Mouse (Mus musculus) intestine, embryonic 16.5 days (tissue): ENCODE measurements around the gene Gm1993. TPM values are rescaled to one million over a fixed set of nuclear protein-coding genes. Genes with fewer than 3 reads are reported as not detected.
"Not testable (repeated sequence)": the region's sequence is repeated elsewhere in the genome, so short reads cannot be mapped to it uniquely, and the experiment has no call there.

ENCODE experiments used
- ATAC-seq: fragments of 200-750 bp; cut with Nextera tagmentation; 2 replicates; pipeline ENCODE4 v1.8.0; 2017; ENCODE audit warnings: moderate TSS enrichment, moderate library complexity
- H3K27ac ChIP-seq: fragments of 300-500 bp; sonication (generic); 2 replicates; pipeline ENCODE4 v1.5.1; 2014; ENCODE audit warnings: mild to moderate bottlenecking, low read length
- H3K27me3 ChIP-seq: fragments of 300-500 bp; sonication (generic); replicated peaks from 2 replicates; pipeline ENCODE4 v1.6.1; 2014; ENCODE audit warnings: low read length, control low read depth, mixed read lengths; ENCODE audit not compliant: control insufficient read depth, insufficient read depth
- H3K36me3 ChIP-seq: fragments of 300-500 bp; sonication (generic); 2 replicates; pipeline ENCODE4 v1.6.1; 2014; ENCODE audit warnings: low read length, control low read depth; ENCODE audit not compliant: control insufficient read depth, insufficient read depth
- H3K4me1 ChIP-seq: fragments of 300-500 bp; sonication (generic); 2 replicates; pipeline ENCODE4 v1.6.1; 2014; ENCODE audit warnings: low read length, control low read depth, mixed read lengths; ENCODE audit not compliant: control insufficient read depth, insufficient read depth
- H3K4me2 ChIP-seq: fragments of 300-500 bp; sonication (generic); 2 replicates; pipeline ENCODE4 v1.6.1; 2014; ENCODE audit warnings: low read depth, low read length, control low read depth
- H3K4me3 ChIP-seq: fragments of 300-500 bp; sonication (generic); 2 replicates; pipeline ENCODE4 v1.5.1; 2014; ENCODE audit warnings: mild to moderate bottlenecking, low read length
- H3K9ac ChIP-seq: fragments of 300-500 bp; sonication (generic); 2 replicates; pipeline ENCODE4 v1.6.1; 2014; ENCODE audit warnings: low read depth, low read length
- H3K9me3 ChIP-seq: fragments of 300-500 bp; sonication (generic); 2 replicates; pipeline ENCODE4 v1.6.1; 2016; ENCODE audit warnings: low read length, control low read depth; ENCODE audit not compliant: control insufficient read depth
- WGBS: fragments of 180-500 bp; shearing (Covaris S2); extraction: QIAGEN DNeasy Blood & Tissue Kit; methylation state at CpG from one replicate; pipeline ENCODE4 v1.1.7; 2014; 5-methylcytosine and 5-hydroxymethylcytosine counted together
- polyA plus RNA-seq: library from polyadenylated mRNA; unstranded; fragments of >200 nt; fragmentation: Nextera tagmentation; extraction: Ambion mirVana; gene quantifications from 2 replicates; pipeline ENCODE4 v1.2.1, GENCODE M21; 2015

The Gm1993 gene
- polyA plus RNA-seq = not detected in 2 replicates

DNA sequence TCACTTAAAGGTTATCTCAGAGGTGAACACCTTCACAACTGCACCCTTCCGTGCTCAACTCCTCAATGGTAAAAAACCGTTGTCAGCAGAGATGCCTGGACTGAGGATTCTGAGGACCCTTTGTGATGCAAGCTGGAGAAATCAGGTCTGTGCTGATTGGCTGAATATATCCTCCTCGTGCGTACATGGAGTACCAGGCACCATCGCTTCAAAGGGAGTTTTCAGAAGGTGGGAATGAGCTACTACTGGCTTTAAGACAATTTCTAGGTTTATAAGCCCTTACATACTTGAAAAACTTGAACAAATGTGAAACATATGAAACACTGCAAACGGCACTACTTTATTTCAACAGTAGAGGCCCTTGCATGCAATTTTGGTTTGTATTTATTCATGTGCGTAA lies at the start of gene Gm1993:
Gene Gm1993, minus strand, starts transcription at position 101 of the 400 bp plus-strand sequence.
- WGBS = 86% methylated on average over 7 of the region's 7 CpGs
- H3K27ac ChIP-seq, H3K4me3 ChIP-seq, H3K4me2 ChIP-seq, H3K36me3 ChIP-seq, H3K4me1 ChIP-seq, H3K9ac ChIP-seq, H3K9me3 ChIP-seq, ATAC-seq, H3K27me3 ChIP-seq: not testable (repeated sequence)
